Mouse (Mus musculus) olfactory bulb, adult 2 months (tissue): ENCODE data around the gene Baat.

Source experiments
- CTCF ChIP-seq: fragments of 200-500 bp; IDR thresholded peaks from 2 replicates; pipeline ENCODE4 v1.5.1; 2012; ENCODE audit warnings: low read depth, mild to moderate bottlenecking, low read length, moderate library complexity; ENCODE audit not compliant: insufficient read depth
- POLR2A ChIP-seq: fragments of 200-500 bp; IDR thresholded peaks from 2 replicates; pipeline ENCODE4 v1.6.1; 2012; ENCODE audit warnings: mild to moderate bottlenecking, low read depth, low read length, moderate library complexity; ENCODE audit not compliant: insufficient read depth

- TF ChIP-seq CTCF (no peak), POLR2A (no peak)
Measured at GRCm38 (mm10) chr4:49546026-49546425, 39.7 kb upstream of the Baat start.
